Mouse (Mus musculus): ENCODE measurements at regions not wholly inside any gene's neighbourhood (a gene's known extent, or its start where the extent isn't known, plus 50 kb on each side); places are given as distances from the start of the nearest gene placed in this dataset.
A peak's percentile ranks its signal among the peaks of the same experiment; 100 is the strongest.
"Not testable (repeated sequence)": the region's sequence is repeated elsewhere in the genome, so short reads cannot be mapped to it uniquely, and the experiment has no call there.

GRCm38 (mm10) chr15:43758256-43758655 is 3624.1 kb downstream of the 9330182O14Rik start:
- no peak overlapping the region for H3K4me3 ChIP-seq (ENCODE audit: insufficient read depth, low read length)
- TF ChIP-seq POLR2A (IDR thresholded peaks at IDR 0.05; ENCODE audit: extremely low read depth, insufficient read depth, low read length) (no peak), CTCF (IDR thresholded peaks at IDR 0.05; ENCODE audit: extremely low read depth, insufficient read depth, low read length) (0 out of 2 replicates have a peak, but pooled peaks have one; percentile 12)
- H3K4me1 ChIP-seq (ENCODE audit: control insufficient read depth, insufficient read depth, low read length): no peaks in the 10 kb centered on the region
- H3K27ac ChIP-seq (ENCODE audit: insufficient read depth, low read length): no peak overlapping the region

GRCm38 (mm10) chr15:43764606-43765005 is 3630.4 kb downstream of the 9330182O14Rik start:
- no peak overlapping the region for H3K4me3 ChIP-seq (ENCODE audit: insufficient read depth, low read length)
- TF ChIP-seq CTCF (IDR thresholded peaks at IDR 0.05; ENCODE audit: extremely low read depth, insufficient read depth, low read length): no peak
- no peak for TF ChIP-seq POLR2A (IDR thresholded peaks at IDR 0.05; ENCODE audit: extremely low read depth, insufficient read depth, low read length)
- H3K27ac ChIP-seq (ENCODE audit: insufficient read depth, low read length): no peak overlapping the region
- no peaks in the 10 kb centered on the region for H3K4me1 ChIP-seq (ENCODE audit: control insufficient read depth, insufficient read depth, low read length)

DNA sequence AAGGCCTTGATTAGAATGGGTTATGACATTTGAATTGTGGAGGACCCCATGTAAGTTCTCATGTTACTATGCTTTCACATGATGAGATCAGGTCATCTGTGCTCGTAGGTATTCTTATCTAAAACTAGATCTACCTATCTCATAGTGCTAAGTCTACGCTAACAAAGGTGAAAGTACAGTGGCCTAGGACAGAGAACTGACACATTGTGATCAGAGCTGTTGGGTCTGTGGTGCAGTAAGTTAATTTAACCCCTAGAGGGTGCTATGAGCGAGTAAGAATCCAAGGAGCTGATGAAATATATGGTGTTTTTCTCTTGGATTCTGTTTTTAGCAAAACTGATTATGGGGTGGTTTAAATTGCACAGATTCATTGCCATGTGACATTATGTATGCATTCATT is 3638.6 kb downstream of the 9330182O14Rik start:
- no peak overlapping the region for H3K27ac ChIP-seq (ENCODE audit: insufficient read depth, low read length)

GRCm38 (mm10) chr15:43782126-43782632 is 3648.0 kb downstream of the 9330182O14Rik start:
- not testable (repeated sequence) for H3K27ac ChIP-seq (ENCODE audit: insufficient read depth, low read length); H3K4me1 ChIP-seq (ENCODE audit: control insufficient read depth, insufficient read depth, low read length); H3K4me3 ChIP-seq (ENCODE audit: insufficient read depth, low read length)

More for the DNA sequence above, 3638.6 kb downstream of the 9330182O14Rik start:
- no peak overlapping the region for H3K4me3 ChIP-seq (ENCODE audit: insufficient read depth, low read length)
- TF ChIP-seq CTCF (IDR thresholded peaks at IDR 0.05; ENCODE audit: extremely low read depth, insufficient read depth, low read length) (peak; percentile 36; the same call in 1 of the 2 replicates), POLR2A (IDR thresholded peaks at IDR 0.05; ENCODE audit: extremely low read depth, insufficient read depth, low read length) (no peak)
- no peaks in the 10 kb centered on the region for H3K4me1 ChIP-seq (ENCODE audit: control insufficient read depth, insufficient read depth, low read length)

DNA sequence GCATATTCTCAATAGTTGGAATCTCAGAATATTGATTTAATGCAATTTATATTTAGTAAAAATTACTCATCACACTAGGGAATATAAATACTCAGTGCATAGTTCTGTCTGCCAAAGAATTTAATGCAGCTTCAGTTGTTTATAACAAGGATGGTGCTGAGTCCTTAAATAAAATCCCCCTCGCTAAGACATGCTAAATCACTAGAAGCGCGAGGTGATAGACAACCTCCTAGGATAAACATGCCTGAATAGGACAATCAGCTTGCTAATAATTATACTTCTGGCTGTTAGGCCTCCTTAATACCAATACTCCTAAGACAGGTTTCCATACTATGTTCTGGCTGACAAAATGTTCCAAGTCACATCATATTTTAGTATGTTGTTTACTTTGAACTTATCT is 3650.0 kb downstream of the 9330182O14Rik start:
- Histone ChIP-seq H3K27ac (ENCODE audit: insufficient read depth, low read length) (no peak overlapping the region), H3K4me3 (ENCODE audit: insufficient read depth, low read length) (no peak overlapping the region), H3K4me1 (ENCODE audit: control insufficient read depth, insufficient read depth, low read length) (no peaks in the 10 kb centered on the region)
- TF ChIP-seq CTCF (IDR thresholded peaks at IDR 0.05; ENCODE audit: extremely low read depth, insufficient read depth, low read length): no peak
- no peak for TF ChIP-seq POLR2A (IDR thresholded peaks at IDR 0.05; ENCODE audit: extremely low read depth, insufficient read depth, low read length)

DNA sequence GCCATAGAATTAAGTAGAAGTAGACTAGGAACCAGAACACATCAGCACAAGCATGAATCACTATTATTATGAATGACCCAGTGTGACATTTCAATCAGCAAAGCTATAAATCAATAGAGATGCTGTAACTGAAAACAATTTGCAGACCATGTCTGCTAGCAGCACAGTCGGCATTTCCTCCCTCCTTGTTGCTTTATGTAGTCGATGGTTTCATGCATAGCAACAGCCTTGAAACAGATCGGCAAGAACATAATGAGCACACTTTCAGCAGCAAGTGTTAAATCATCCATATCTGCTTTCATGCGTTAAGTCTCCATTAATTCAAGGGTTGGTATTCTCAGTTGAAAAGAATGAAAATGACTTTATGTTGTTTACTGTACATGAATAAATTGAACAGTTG is 3669.2 kb downstream of the 9330182O14Rik start:
- Histone ChIP-seq H3K4me3 (ENCODE audit: insufficient read depth, low read length) (no peak overlapping the region), H3K27ac (ENCODE audit: insufficient read depth, low read length) (no peak overlapping the region), H3K4me1 (ENCODE audit: control insufficient read depth, insufficient read depth, low read length) (0 out of 2 replicates have a peak, but pooled peaks cover 1% of the 10 kb centered on the region)
- no peak for TF ChIP-seq POLR2A (IDR thresholded peaks at IDR 0.05; ENCODE audit: extremely low read depth, insufficient read depth, low read length)

Data from cortical plate, adult 2 months (tissue).